Mouse (Mus musculus) lung, postnatal 14 days (tissue): Measurements from ENCODE around the gene Madcam1.

Experiments
- DNase-seq: peaks from one replicate; pipeline ENCODE4 v3.0.0; 2021

The Madcam1 gene

GRCm38 (mm10) chr10:79713163-79713562, 48.8 kb downstream of the Madcam1 start:
- DNase-seq: no peak

DNA sequence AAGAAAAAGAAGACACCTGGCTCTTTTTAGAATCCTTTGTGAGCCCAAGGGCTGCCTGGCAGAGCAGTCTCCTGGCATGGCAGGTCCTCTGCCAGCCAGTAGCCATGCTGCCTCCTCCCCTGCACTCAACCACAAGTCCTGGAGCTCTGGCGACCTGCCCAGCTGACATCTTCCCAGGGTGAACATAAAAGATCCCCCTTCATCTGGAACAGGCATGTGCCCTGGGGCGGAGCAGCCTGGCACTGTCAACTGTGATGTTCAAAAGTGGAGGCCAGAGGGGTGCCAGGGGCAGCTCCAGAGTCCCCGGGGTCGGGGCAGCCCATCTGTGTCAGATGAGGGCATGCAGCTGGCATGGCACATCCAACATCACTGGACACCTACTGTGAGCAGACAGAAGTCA, 50.6 kb downstream of the Madcam1 start:
- no peak for DNase-seq

DNA sequence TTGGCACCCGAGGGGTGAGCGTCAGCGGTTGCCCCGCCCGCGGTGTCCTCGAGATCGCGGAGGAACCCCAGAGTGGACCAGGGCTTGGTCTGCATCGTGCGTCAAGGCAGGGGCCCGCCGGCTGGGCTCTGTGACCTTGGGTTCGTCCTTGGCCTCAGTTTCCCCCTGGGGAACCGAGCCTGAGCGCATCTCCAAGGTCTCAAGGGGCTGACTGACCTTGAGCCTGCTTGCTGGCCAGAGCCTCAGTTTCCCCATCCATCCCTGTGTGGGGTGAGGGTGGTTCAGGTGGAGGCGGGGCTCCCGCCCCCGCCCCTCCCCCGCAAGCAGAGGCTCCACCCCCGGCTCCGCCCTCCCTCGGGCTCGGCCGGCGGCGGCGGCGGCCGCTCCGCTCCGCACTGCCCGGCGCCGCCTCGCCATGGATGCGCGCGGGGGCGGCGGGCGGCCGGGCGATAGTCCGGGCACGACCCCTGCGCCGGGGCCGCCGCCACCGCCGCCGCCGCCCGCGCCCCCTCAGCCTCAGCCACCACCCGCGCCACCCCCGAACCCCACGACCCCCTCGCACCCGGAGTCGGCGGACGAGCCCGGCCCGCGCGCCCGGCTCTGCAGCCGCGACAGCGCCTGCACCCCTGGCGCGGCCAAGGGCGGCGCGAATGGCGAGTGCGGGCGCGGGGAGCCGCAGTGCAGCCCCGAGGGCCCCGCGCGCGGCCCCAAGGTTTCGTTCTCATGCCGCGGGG, 52.1 kb downstream of the Madcam1 start, which contains the start of gene Hcn2:
TSS of gene Hcn2 (plus strand) at position 381 of the 734 bp plus-strand sequence.
- no peak for DNase-seq

GRCm38 (mm10) chr10:79716988-79717355, 52.6 kb downstream of the Madcam1 start:
- no peak for DNase-seq

GRCm38 (mm10) chr10:79717640-79718357, 53.4 kb downstream of the Madcam1 start:
- peak; percentile 86 for DNase-seq
